Mouse (Mus musculus): ENCODE results near the gene Gnl1. TPM values are rescaled to one million over a fixed set of nuclear protein-coding genes. Genes with fewer than 3 reads are reported as not detected.

Gene Gnl1
- polyA plus RNA-seq, 1 experiment from 2014 or later: 61.6 TPM

DNA sequence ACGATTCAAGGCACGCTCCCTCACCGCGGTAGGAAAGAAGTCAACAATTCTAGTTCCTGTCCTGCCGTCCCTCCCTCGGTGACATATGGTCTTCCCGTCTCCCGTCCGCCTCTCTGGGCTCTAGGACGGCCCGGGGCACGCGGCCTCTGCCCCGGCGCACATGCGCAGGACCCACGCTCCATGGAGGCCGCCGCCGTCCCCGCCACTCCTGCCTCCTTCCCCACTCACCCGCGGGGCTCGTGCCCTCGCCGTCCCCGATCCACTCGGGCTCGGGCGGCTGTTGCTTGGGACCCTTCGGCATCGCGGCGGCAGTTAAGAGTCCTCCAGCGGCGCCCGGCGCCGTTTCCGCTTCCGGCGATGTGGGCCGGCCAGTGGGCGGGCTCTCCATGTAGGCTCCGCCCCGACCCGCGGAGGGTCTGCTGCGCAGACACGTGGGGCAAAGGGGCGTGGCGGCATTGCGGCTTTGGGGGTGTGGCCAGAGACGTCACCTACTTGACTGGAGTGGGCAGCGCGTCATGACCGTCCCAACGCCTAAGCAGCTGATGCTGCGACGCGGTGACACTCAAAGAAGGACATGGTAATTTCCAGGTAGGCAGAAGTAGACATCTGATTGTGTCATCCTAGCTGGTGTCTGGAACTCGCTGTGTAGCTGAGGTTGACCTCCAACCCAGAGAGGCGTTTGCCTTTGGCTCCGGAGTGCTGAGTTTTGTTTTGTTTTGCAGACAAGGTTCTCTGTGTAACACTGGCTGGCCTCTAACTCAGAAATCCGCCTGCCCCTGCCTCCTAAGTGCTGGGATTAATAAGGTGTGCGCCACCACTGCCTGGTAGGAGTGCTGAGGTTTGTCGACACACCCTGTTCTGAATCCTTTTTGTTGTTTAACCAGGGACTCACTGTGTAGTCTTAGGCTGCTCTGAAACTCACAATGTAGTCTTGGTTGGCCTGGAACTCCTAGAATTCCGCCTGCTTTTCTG is 9.9 kb upstream of the Gnl1 start, which contains the start of gene Abcf1:
Gene Abcf1, minus strand, starts transcription at position 344 of the 972 bp plus-strand sequence.
- Histone ChIP-seq H3K4me3 (peak within 1 kb of the TSS; percentile 95), H3K27ac (peak within 1 kb of the TSS; percentile 87), H3K36me3 (peaks cover 55% of the 10 kb centered on the region), H3K27me3 (ENCODE audit: low read depth, poor library complexity, severe bottlenecking) (no peaks in the 10 kb centered on the region), H3K9me3 (replicated peaks) (no peaks in the 10 kb centered on the region), H3K4me1 (peaks cover 14% of the 10 kb centered on the region)
- peak; percentile 99 for DNase-seq (ENCODE audit: low spot score)
- under 1% methylated on average over 68 of the region's 68 CpGs for WGBS

- Histone ChIP-seq H3K27ac (no peak overlapping the region), H3K4me3 (no peak overlapping the region), H3K4me1 (peaks cover 14% of the 10 kb centered on the region), H3K36me3 (peaks cover 51% of the 10 kb centered on the region), H3K9me3 (replicated peaks) (no peaks in the 10 kb centered on the region), H3K27me3 (ENCODE audit: low read depth, poor library complexity, severe bottlenecking) (no peaks in the 10 kb centered on the region)
- DNase-seq (ENCODE audit: low spot score): no peak
- WGBS: 88% methylated on average over 1 of the region's 1 CpGs
Measured at GRCm38 (mm10) chr17:35972131-35972530, 7.5 kb upstream of the Gnl1 start.

DNA sequence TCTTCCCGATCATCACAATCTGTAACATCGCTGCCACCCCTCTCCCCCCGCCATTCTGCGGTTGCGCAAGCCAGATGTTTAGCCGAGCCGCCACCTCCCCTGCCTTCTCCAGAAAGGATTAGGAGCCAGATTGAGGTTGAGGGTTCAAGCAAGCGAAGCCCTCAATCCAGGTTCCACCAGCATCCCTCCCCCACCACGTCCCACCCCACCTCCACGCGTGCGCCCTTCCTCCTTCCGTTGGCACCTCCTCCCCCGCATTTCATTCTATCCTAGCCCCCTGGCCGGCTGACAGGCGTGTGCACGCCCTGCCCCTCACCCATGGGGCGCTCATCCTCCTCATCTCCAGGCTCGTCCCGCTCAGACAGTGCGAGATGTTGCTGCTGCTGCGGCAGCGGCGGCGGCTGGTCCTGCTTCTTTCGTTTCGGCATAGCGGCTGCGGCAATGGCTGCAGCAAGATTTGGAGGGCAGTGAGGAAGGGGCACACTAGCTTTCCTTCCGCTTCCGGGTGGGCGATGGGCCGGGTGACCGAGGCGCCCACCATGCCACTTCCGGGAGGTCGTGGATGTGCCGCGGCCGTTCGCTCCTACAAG is 745 bp upstream of the Gnl1 start:
- DNase-seq (ENCODE audit: low spot score): peak; percentile 93
- Histone ChIP-seq H3K4me3 (peak overlapping the region; percentile 95), H3K27ac (peak overlapping the region; percentile 95), H3K27me3 (ENCODE audit: low read depth, poor library complexity, severe bottlenecking) (no peaks in the 10 kb centered on the region), H3K9me3 (replicated peaks) (no peaks in the 10 kb centered on the region), H3K4me1 (peaks cover 22% of the 10 kb centered on the region), H3K36me3 (peaks cover 59% of the 10 kb centered on the region)
- under 1% methylated on average over 41 of the region's 41 CpGs for WGBS

- peak overlapping the region; percentile 95 for H3K27ac ChIP-seq
- no peaks in the 10 kb centered on the region for H3K9me3 ChIP-seq (replicated peaks)
- H3K27me3 ChIP-seq (ENCODE audit: low read depth, poor library complexity, severe bottlenecking): no peaks in the 10 kb centered on the region
- WGBS: 0% methylated on average over 26 of the region's 29 CpGs
- peaks cover 22% of the 10 kb centered on the region for H3K4me1 ChIP-seq
- DNase-seq (ENCODE audit: low spot score): no peak
- peaks cover 59% of the 10 kb centered on the region for H3K36me3 ChIP-seq
- peak overlapping the region; percentile 95 for H3K4me3 ChIP-seq
Measured at GRCm38 (mm10) chr17:35980363-35980754, 708 bp downstream of the Gnl1 start.

DNA sequence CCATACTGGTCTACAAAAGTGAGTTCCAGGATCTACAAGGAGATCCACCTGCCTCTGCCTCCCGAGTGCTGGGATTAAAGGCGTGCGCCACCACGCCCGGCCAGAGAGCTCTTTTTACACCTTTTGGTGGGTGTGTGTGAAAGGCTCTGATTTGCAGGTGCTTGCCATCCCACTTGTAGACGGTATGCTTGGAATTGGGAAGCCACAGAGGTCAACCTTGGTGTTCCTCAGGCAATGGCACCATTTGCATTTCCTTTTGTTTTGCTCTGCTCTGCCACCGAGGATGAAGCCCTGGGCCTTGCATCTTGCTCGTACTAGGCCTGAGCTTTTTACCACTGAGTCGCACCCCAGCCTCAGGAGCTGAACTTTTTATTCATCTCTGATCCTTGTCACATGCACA is 2.1 kb downstream of the Gnl1 start:
- H3K4me1 ChIP-seq: peaks cover 22% of the 10 kb centered on the region
- H3K27me3 ChIP-seq (ENCODE audit: low read depth, poor library complexity, severe bottlenecking): no peaks in the 10 kb centered on the region
- no peak overlapping the region for H3K4me3 ChIP-seq
- no peaks in the 10 kb centered on the region for H3K9me3 ChIP-seq (replicated peaks)
- WGBS: 96% methylated on average over 9 of the region's 9 CpGs
- peaks cover 60% of the 10 kb centered on the region for H3K36me3 ChIP-seq
- H3K27ac ChIP-seq: no peak overlapping the region
- no peak for DNase-seq (ENCODE audit: low spot score)

GRCm38 (mm10) chr17:35991781-35992180 is 12.1 kb downstream of the Gnl1 start:
- Histone ChIP-seq H3K4me1 (peaks cover 8% of the 10 kb centered on the region), H3K4me3 (no peak overlapping the region), H3K27ac (no peak overlapping the region), H3K27me3 (ENCODE audit: low read depth, poor library complexity, severe bottlenecking) (no peaks in the 10 kb centered on the region), H3K9me3 (replicated peaks) (no peaks in the 10 kb centered on the region), H3K36me3 (peaks cover 32% of the 10 kb centered on the region)
- WGBS: 54% methylated on average over 10 of the region's 10 CpGs
- no peak for DNase-seq (ENCODE audit: low spot score)

- Histone ChIP-seq H3K4me3 (peak overlapping the region; percentile 34; the same call in 1 of the 2 replicates), H3K9me3 (replicated peaks) (no peaks in the 10 kb centered on the region), H3K4me1 (peaks cover 16% of the 10 kb centered on the region), H3K27ac (no peak overlapping the region), H3K27me3 (ENCODE audit: low read depth, poor library complexity, severe bottlenecking) (no peaks in the 10 kb centered on the region), H3K36me3 (peaks cover 13% of the 10 kb centered on the region)
- DNase-seq (ENCODE audit: low spot score): peak; percentile 90
- WGBS: 7% methylated on average over 17 of the region's 17 CpGs
Measured at GRCm38 (mm10) chr17:35993675-35994074, 14.0 kb downstream of the Gnl1 start.

DNA sequence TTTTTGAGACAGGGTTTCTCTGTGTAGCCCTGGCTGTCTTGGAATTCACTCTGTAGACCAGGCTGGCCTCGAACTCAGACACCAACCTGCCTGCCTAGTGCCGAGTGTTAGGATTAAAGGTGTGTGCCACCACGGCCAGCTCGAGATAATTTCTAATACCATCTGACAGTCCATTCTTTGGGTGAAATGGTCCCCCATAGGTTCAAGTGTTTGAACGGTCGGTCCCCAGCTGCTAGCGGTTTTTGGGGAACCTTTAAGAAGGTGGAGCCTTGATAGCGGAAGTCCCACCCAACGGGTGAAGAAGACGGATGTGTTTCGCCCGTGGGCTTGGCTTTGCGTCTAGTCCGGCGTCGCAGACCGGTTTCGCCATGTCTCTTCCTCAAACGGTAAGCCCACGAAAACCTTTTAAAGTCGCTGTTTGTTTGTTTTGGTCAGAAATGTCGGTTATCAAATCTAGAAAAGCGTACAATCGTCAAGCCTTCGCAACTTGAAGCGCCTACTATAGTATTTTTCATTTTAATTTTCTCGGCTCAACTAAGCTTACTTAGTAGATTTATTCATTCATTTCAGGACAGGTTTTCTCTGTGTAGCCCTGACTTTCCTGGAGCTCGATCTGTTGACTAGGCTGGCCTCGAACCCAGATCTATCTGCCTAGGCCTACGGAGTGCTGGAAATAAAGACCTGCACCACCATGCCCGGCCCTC is 14.7 kb downstream of the Gnl1 start:
- peak overlapping the region; percentile 72 for H3K27ac ChIP-seq

GRCm38 (mm10) chr17:35994879-35995240 is 15.2 kb downstream of the Gnl1 start:
- Histone ChIP-seq H3K4me1 (peaks cover 16% of the 10 kb centered on the region), H3K27ac (peak overlapping the region; percentile 72), H3K4me3 (peak overlapping the region; percentile 64), H3K27me3 (ENCODE audit: low read depth, poor library complexity, severe bottlenecking) (no peaks in the 10 kb centered on the region), H3K9me3 (replicated peaks) (no peaks in the 10 kb centered on the region), H3K36me3 (peaks cover 2% of the 10 kb centered on the region; the same call in 1 of the 2 replicates)
- DNase-seq (ENCODE audit: low spot score): peak; percentile 32
- WGBS: 4% methylated on average over 14 of the region's 14 CpGs

More for the DNA sequence above, 14.7 kb downstream of the Gnl1 start:
- 4% methylated on average over 31 of the region's 31 CpGs for WGBS
- Histone ChIP-seq H3K36me3 (peaks cover 7% of the 10 kb centered on the region), H3K4me3 (peak overlapping the region; percentile 64), H3K27me3 (ENCODE audit: low read depth, poor library complexity, severe bottlenecking) (no peaks in the 10 kb centered on the region), H3K9me3 (replicated peaks) (no peaks in the 10 kb centered on the region), H3K4me1 (peaks cover 16% of the 10 kb centered on the region)
- DNase-seq (ENCODE audit: low spot score): peak; percentile 81

- Histone ChIP-seq H3K36me3 (no peaks in the 10 kb centered on the region), H3K4me3 (no peak overlapping the region), H3K4me1 (peaks cover 16% of the 10 kb centered on the region), H3K9me3 (replicated peaks) (no peaks in the 10 kb centered on the region), H3K27me3 (ENCODE audit: low read depth, poor library complexity, severe bottlenecking) (no peaks in the 10 kb centered on the region), H3K27ac (no peak overlapping the region)
- 7% methylated on average over 11 of the region's 11 CpGs for WGBS
- DNase-seq (ENCODE audit: low spot score): peak; percentile 93
Measured at GRCm38 (mm10) chr17:35996949-35997348, 17.3 kb downstream of the Gnl1 start.

- Histone ChIP-seq H3K27ac (no peak overlapping the region), H3K27me3 (ENCODE audit: low read depth, poor library complexity, severe bottlenecking) (no peaks in the 10 kb centered on the region), H3K4me1 (peaks cover 16% of the 10 kb centered on the region), H3K36me3 (no peaks in the 10 kb centered on the region), H3K9me3 (replicated peaks) (no peaks in the 10 kb centered on the region), H3K4me3 (no peak overlapping the region)
- DNase-seq (ENCODE audit: low spot score): no peak
- WGBS: 60% methylated on average over 12 of the region's 12 CpGs
Measured at GRCm38 (mm10) chr17:35997713-35998510, 18.3 kb downstream of the Gnl1 start.

Measured in limb, embryonic 10.5 days (tissue).